In genomic region chr4:83417160-83417819, GRCm38 (mm10) we compare ENCODE assay signal across 8 mouse cellular contexts. TPM values are rescaled to one million over a fixed set of nuclear protein-coding genes. Genes with fewer than 3 reads are reported as not detected.
DNase-seq lines count a peak whose midpoint lies in the region; ATAC-seq and TF ChIP-seq lines count a peak whose summit lies in the region.

Snapc3 (plus strand) TSS chr4:83417724.

- no peaks in the 10 kb centered on the region; the same call in 1 of the 2 replicates for H3K4me1 ChIP-seq in cortical plate, adult 2 months (ENCODE audit: control insufficient read depth, insufficient read depth, low read length)
- peaks cover 34% of the 10 kb centered on the region for H3K4me1 ChIP-seq in megakaryocyte, embryonic 14.5 days

- DNase-seq in gastrocnemius, adult 8-10 months (ENCODE audit: low spot score in 2 of 2), result peak; percentile 91 to 93
- peak; percentile 67 for DNase-seq in hindlimb bud, embryonic 11.5 days (ENCODE audit: extremely low spot score, low read depth, low spot score)
- peak; percentile 88 to 95 for DNase-seq in left cerebral cortex, adult 8-10 months (ENCODE audit: low spot score in 2 of 2)
- DNase-seq in right cerebral cortex, postnatal 10 days (ENCODE audit: low spot score in 2 of 2), result peak; percentile 98
- peak; percentile 92 for DNase-seq in urinary bladder, postnatal 25 days (ENCODE audit: low spot score)

- peaks cover 19% of the 10 kb centered on the region for H3K36me3 ChIP-seq in megakaryocyte, embryonic 14.5 days (replicated peaks; ENCODE audit: low read length)

- TF ChIP-seq CTCF in cortical plate, adult 2 months (IDR thresholded peaks at IDR 0.05; ENCODE audit: extremely low read depth, insufficient read depth, low read length), result no peak

- peak; percentile 89 for TF ChIP-seq POLR2A in cortical plate, adult 2 months (IDR thresholded peaks at IDR 0.05; ENCODE audit: extremely low read depth, insufficient read depth, low read length)

- peaks cover 10% of the 10 kb centered on the region for H3K27me3 ChIP-seq in megakaryocyte, embryonic 14.5 days (replicated peaks)

- H3K27ac ChIP-seq in cortical plate, adult 2 months (ENCODE audit: insufficient read depth, low read length), result 0 out of 2 replicates have a peak within 1 kb of the TSS, but pooled peaks have one; percentile 22

- ATAC-seq in activated CD4-positive, CD25-positive, alpha-beta regulatory T cell, adult 4 months, result peak; percentile 99

- H3K4me3 ChIP-seq in cortical plate, adult 2 months (ENCODE audit: insufficient read depth, low read length), result peak within 1 kb of the TSS; percentile 86
- peak within 1 kb of the TSS; percentile 100 for H3K4me3 ChIP-seq in megakaryocyte, embryonic 14.5 days (replicated peaks)

- H3K9me3 ChIP-seq in megakaryocyte, embryonic 14.5 days, result peaks cover 5% of the 10 kb centered on the region

RNA-seq across cellular contexts. Expression of gene Snapc3, which starts in this region (rescaled TPM):
- 10 to 100 TPM; 47.6 to 48.5 TPM for polyA plus RNA-seq in activated CD4-positive, CD25-positive, alpha-beta regulatory T cell, adult 4 months (2017; shearing (Covaris generic))
- polyA plus RNA-seq in cortical plate, adult 2 months (2012; rRNA removed), result 28.9 and 31.8 TPM in 2 replicates
- 10 to 100 TPM in 1 of 4 experiments, 1 to 10 TPM in 3; 7.2 to 10.8 (median 9.5) TPM for total RNA-seq in gastrocnemius, adult 8-10 months (2022)
- 10 to 100 TPM; 33.7 to 38.5 (median 35.4) TPM for total RNA-seq in left cerebral cortex, adult 8-10 months (2022)
- 5.9 and 6.8 TPM in 2 replicates for polyA plus RNA-seq in megakaryocyte, embryonic 14.5 days (2012; ENCODE audit: insufficient read depth, low replicate concordance)

Comparison
In these comparisons a context has a peak if more than half of its experiments do, and no peak if none do; other contexts are left out.
1. Peak in every context shown above with its lines: DNase-seq, ATAC-seq, H3K4me3 ChIP-seq and H3K27ac ChIP-seq.